Mouse (Mus musculus) brain, embryonic 14.5 days (tissue): ENCODE results near the gene Car12.

Experiments used
- CTCF ChIP-seq: fragments of 200-500 bp; IDR thresholded peaks from 2 replicates; pipeline ENCODE4 v1.5.1; 2012; ENCODE audit warnings: inconsistent platforms, mild to moderate bottlenecking, moderate library complexity, borderline replicate concordance; ENCODE audit not compliant: insufficient read depth, insufficient read length; ENCODE audit errors: extremely low read depth
- POLR2A ChIP-seq: fragments of 200-500 bp; IDR thresholded peaks from 2 replicates; pipeline ENCODE4 v1.6.1; 2012; ENCODE audit warnings: mild to moderate bottlenecking, inconsistent platforms, borderline replicate concordance; ENCODE audit not compliant: poor library complexity, insufficient read depth, insufficient read length, severe bottlenecking; ENCODE audit errors: extremely low read depth

DNA sequence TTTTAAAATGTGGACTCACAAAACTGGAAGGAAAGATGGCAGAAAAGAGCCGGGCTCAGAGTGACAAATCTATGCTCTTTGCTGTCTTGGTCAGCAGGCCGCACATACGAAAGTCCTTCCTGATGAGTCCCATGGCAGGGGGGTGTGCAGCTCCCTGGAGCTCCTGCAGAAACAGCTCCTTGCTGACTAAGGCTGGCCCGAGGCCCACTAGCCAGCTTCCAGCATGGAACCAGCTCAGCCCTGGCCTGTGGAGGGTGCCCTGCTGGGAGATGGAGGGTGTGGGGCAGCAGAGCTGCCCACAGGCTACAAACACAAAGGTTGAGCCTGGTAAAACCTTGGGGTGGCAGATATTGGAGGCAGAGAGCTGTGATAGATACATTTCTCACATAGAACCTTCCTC lies 10.5 kb upstream of the Car12 start:
- TF ChIP-seq CTCF: no peak
- TF ChIP-seq POLR2A: no peak
